Mouse (Mus musculus): ENCODE results near the gene Col4a1. TPM values are rescaled to one million over a fixed set of nuclear protein-coding genes. Genes with fewer than 3 reads are reported as not detected.

Gene Col4a1
- polyA plus RNA-seq, 1 experiment, result 111 TPM

DNA sequence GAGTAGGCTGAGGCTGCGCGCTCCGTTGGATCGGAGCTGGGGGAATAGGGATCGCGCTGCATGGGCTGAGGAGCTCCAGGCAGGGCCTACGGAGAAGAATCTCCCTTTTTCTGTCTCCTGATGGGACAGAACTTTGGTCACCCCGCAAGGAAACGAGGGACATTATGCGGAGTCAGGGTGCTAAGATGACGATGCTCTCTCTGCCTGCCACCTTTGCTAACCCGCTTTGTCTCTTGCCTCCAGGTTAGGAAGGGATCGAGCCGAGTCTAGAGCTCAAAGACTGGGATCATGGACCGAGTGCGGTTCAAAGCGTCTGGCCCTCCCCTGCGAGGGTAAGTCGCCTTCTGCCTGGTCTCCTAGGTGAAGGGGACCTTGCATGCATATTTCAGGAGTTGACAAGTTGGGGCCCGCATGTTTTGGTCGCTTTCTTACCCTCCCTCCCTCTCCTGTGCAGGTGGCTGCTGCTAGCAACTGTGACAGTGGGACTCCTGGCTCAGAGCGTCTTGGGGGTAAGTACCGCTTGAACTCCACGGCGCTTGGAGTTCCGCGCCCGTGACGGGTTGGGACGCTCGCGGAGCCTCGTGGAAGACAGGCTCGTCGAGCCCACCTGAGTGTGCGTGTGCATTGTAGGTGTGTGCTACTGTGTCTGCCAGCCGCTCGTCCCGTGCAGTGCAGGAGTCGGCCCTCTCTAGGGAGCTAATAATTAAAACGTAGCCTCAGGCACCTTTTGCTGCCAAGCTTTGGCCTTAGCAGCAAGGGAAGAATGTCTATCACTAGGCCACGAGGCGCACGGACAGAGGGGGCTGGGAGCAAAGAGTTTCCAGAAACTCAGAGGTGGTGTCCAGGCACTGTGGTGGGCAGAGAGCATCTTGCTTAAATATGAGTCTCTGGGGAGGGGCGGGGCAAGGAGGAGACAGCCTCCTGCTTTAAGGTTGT lies 818 bp upstream of the Col4a1 start:
- TF ChIP-seq CTCF (IDR thresholded peaks at IDR 0.05; ENCODE audit: extremely low read depth, insufficient read depth, insufficient read length, insufficient replicate concordance) (no peak), POLR2A (IDR thresholded peaks at IDR 0.05; ENCODE audit: low read depth, low read length) (no peak)
- H3K27me3 ChIP-seq (ENCODE audit: control insufficient read depth, insufficient read depth, low read length), result peaks cover 3% of the 10 kb centered on the region
- WGBS, result 18% methylated on average over 45 of the region's 45 CpGs
- no peaks in the 10 kb centered on the region for H3K36me3 ChIP-seq (ENCODE audit: control insufficient read depth, insufficient read depth, low read length)
- H3K27ac ChIP-seq (ENCODE audit: insufficient read depth, low read length), result peak overlapping the region; percentile 65
- H3K4me1 ChIP-seq (ENCODE audit: control insufficient read depth, insufficient read depth, insufficient read length), result no peaks in the 10 kb centered on the region
- H3K4me3 ChIP-seq (ENCODE audit: extremely low read depth, insufficient read depth, insufficient read length), result peak overlapping the region; percentile 42; the same call in 1 of the 2 replicates
- no peak for DNase-seq (ENCODE audit: low read depth in 1 of 2, low spot score in 2 of 2)

GRCm38 (mm10) chr8:11311681-11312348 lies 811 bp downstream of the Col4a1 start:
- no peak for TF ChIP-seq POLR2A (IDR thresholded peaks at IDR 0.05; ENCODE audit: low read depth, low read length)
- no peak for TF ChIP-seq CTCF (IDR thresholded peaks at IDR 0.05; ENCODE audit: extremely low read depth, insufficient read depth, insufficient read length, insufficient replicate concordance)
- H3K27me3 ChIP-seq (ENCODE audit: control insufficient read depth, insufficient read depth, low read length), result peaks cover 3% of the 10 kb centered on the region
- H3K4me3 ChIP-seq (ENCODE audit: extremely low read depth, insufficient read depth, insufficient read length), result peak overlapping the region; percentile 41
- H3K27ac ChIP-seq (ENCODE audit: insufficient read depth, low read length), result peak overlapping the region; percentile 71
- WGBS, result 9% methylated on average over 34 of the region's 34 CpGs
- no peaks in the 10 kb centered on the region for H3K36me3 ChIP-seq (ENCODE audit: control insufficient read depth, insufficient read depth, low read length)
- no peaks in the 10 kb centered on the region for H3K4me1 ChIP-seq (ENCODE audit: control insufficient read depth, insufficient read depth, insufficient read length)
- no peak for DNase-seq (ENCODE audit: low read depth in 1 of 2, low spot score in 2 of 2)

DNA sequence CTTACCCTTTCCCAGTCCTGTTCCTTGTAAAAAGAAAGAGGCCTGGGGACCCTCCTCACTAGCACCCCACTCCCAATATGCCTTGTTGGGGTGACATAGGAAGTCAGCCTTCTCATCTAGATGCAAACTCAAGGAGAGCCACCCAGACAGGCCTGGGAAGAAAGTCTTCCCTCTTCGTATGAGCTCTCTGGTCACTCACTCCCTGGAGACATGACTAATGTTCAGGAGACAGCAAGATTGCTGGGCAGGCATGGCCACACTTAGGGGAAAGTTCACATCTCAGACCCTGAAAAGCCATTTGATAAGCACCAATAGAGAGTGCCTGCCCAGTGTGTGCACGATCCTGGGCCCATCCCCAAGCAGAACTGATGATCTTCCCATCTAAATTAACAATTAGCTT lies 2.6 kb downstream of the Col4a1 start:
- Histone ChIP-seq H3K4me3 (ENCODE audit: extremely low read depth, insufficient read depth, insufficient read length) (no peak overlapping the region), H3K27ac (ENCODE audit: insufficient read depth, low read length) (no peak overlapping the region), H3K4me1 (ENCODE audit: control insufficient read depth, insufficient read depth, insufficient read length) (no peaks in the 10 kb centered on the region), H3K27me3 (ENCODE audit: control insufficient read depth, insufficient read depth, low read length) (peaks cover 3% of the 10 kb centered on the region), H3K36me3 (ENCODE audit: control insufficient read depth, insufficient read depth, low read length) (no peaks in the 10 kb centered on the region)
- WGBS, result 76% methylated on average over 2 of the region's 2 CpGs
- DNase-seq (ENCODE audit: low read depth in 1 of 2, low spot score in 2 of 2), result no peak
- TF ChIP-seq CTCF (IDR thresholded peaks at IDR 0.05; ENCODE audit: extremely low read depth, insufficient read depth, insufficient read length, insufficient replicate concordance), result no peak
- no peak for TF ChIP-seq POLR2A (IDR thresholded peaks at IDR 0.05; ENCODE audit: low read depth, low read length)

- no peak overlapping the region for H3K27ac ChIP-seq (ENCODE audit: insufficient read depth, low read length)
- TF ChIP-seq CTCF (IDR thresholded peaks at IDR 0.05; ENCODE audit: extremely low read depth, insufficient read depth, insufficient read length, insufficient replicate concordance), result no peak
- TF ChIP-seq POLR2A (IDR thresholded peaks at IDR 0.05; ENCODE audit: low read depth, low read length), result no peak
- no peaks in the 10 kb centered on the region for H3K36me3 ChIP-seq (ENCODE audit: control insufficient read depth, insufficient read depth, low read length)
- H3K4me1 ChIP-seq (ENCODE audit: control insufficient read depth, insufficient read depth, insufficient read length), result no peaks in the 10 kb centered on the region
- H3K4me3 ChIP-seq (ENCODE audit: extremely low read depth, insufficient read depth, insufficient read length), result no peak overlapping the region
- WGBS, result 81% methylated on average over 5 of the region's 5 CpGs
- peaks cover 3% of the 10 kb centered on the region for H3K27me3 ChIP-seq (ENCODE audit: control insufficient read depth, insufficient read depth, low read length)
- no peak for DNase-seq (ENCODE audit: low read depth in 1 of 2, low spot score in 2 of 2)
These were observed 3.4 kb downstream of the Col4a1 start for GRCm38 (mm10) chr8:11309226-11309625.

GRCm38 (mm10) chr8:11308570-11308998 lies 4.0 kb downstream of the Col4a1 start:
- H3K36me3 ChIP-seq (ENCODE audit: control insufficient read depth, insufficient read depth, low read length), result no peaks in the 10 kb centered on the region
- WGBS, result 81% methylated on average over 7 of the region's 7 CpGs
- H3K27me3 ChIP-seq (ENCODE audit: control insufficient read depth, insufficient read depth, low read length), result peaks cover 3% of the 10 kb centered on the region
- TF ChIP-seq CTCF (IDR thresholded peaks at IDR 0.05; ENCODE audit: extremely low read depth, insufficient read depth, insufficient read length, insufficient replicate concordance) (no peak), POLR2A (IDR thresholded peaks at IDR 0.05; ENCODE audit: low read depth, low read length) (no peak)
- no peak for DNase-seq (ENCODE audit: low read depth in 1 of 2, low spot score in 2 of 2)
- no peaks in the 10 kb centered on the region for H3K4me1 ChIP-seq (ENCODE audit: control insufficient read depth, insufficient read depth, insufficient read length)
- H3K4me3 ChIP-seq (ENCODE audit: extremely low read depth, insufficient read depth, insufficient read length), result no peak overlapping the region
- H3K27ac ChIP-seq (ENCODE audit: insufficient read depth, low read length), result no peak overlapping the region

DNA sequence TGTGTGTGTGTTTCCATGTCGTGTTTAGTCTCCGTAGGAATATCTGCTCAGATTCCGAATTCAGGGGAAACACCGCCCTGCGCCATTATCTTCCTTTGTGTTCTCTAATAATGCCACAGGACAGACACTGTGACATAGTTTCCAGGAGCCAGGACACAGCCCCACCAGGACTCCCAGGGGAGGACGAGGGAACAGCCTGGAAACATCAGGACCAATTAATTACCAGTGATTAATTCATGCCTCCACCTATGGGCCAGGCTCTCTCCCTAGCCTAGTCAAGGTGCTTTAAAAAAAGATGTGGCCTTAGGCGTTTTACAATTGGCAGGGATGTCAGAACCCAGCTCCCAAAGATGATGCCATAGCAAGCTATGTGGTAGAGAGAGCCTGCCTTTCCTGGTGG lies 5.2 kb downstream of the Col4a1 start:
- Histone ChIP-seq H3K27me3 (ENCODE audit: control insufficient read depth, insufficient read depth, low read length) (no peaks in the 10 kb centered on the region), H3K36me3 (ENCODE audit: control insufficient read depth, insufficient read depth, low read length) (no peaks in the 10 kb centered on the region), H3K4me3 (ENCODE audit: extremely low read depth, insufficient read depth, insufficient read length) (no peak overlapping the region), H3K4me1 (ENCODE audit: control insufficient read depth, insufficient read depth, insufficient read length) (no peaks in the 10 kb centered on the region), H3K27ac (ENCODE audit: insufficient read depth, low read length) (no peak overlapping the region)
- TF ChIP-seq POLR2A (IDR thresholded peaks at IDR 0.05; ENCODE audit: low read depth, low read length) (no peak), CTCF (IDR thresholded peaks at IDR 0.05; ENCODE audit: extremely low read depth, insufficient read depth, insufficient read length, insufficient replicate concordance) (no peak)
- DNase-seq (ENCODE audit: low read depth in 1 of 2, low spot score in 2 of 2), result no peak
- 90% methylated on average over 7 of the region's 7 CpGs for WGBS
